Mouse (Mus musculus) liver (tissue): ENCODE measurements around the gene Olfr463.

Experiments
- DNase-seq: peaks from one replicate; pipeline ENCODE4 v3.0.0-alpha.2; 2020; ENCODE audit warnings: mixed read lengths

The Olfr463 gene

GRCm38 (mm10) chr11:87846968-87847600, 50.1 kb downstream of the Olfr463 start:
- no peak for DNase-seq
